Mouse (Mus musculus) CH12.LX (cell line): Measurements from ENCODE around the gene Dnah11. TPM values are rescaled to one million over a fixed set of nuclear protein-coding genes. Genes with fewer than 3 reads are reported as not detected.

Experiments
- DNase-seq: peaks from one replicate; pipeline ENCODE4 v3.0.0-alpha.2; 2013; ENCODE audit errors: extremely low read depth
- H3K27ac ChIP-seq: 2 replicates; pipeline ENCODE4 v1.5.1; 2012; ENCODE audit warnings: low read depth, mild to moderate bottlenecking, control low read depth, moderate library complexity; ENCODE audit not compliant: insufficient read depth
- H3K27me3 ChIP-seq: replicated peaks from 2 replicates; pipeline ENCODE3; 2012; ENCODE audit warnings: inconsistent platforms
- H3K36me3 ChIP-seq, 2 experiments: replicated peaks in 1 of 2; 2 replicates each; pipeline versions ENCODE3 to v1.6.1; 2012; ENCODE audit warnings: inconsistent platforms in 1 of 2, low read length in 1 of 2, mild to moderate bottlenecking in 1 of 2, mixed read lengths in 1 of 2, moderate library complexity in 1 of 2; ENCODE audit not compliant: control insufficient read depth in 1 of 2, insufficient read depth in 1 of 2
- H3K4me1 ChIP-seq, 2 experiments: 2 replicates each; pipeline ENCODE4 v1.6.1; 2012; ENCODE audit warnings: inconsistent platforms in 1 of 2, moderate library complexity in 1 of 2; ENCODE audit not compliant: insufficient read depth in 2 of 2, control insufficient read depth in 1 of 2
- H3K4me2 ChIP-seq: 2 replicates; pipeline ENCODE4 v1.6.1; 2012; ENCODE audit warnings: low read depth, mild to moderate bottlenecking, control low read depth; ENCODE audit not compliant: poor library complexity, insufficient read depth, severe bottlenecking
- H3K4me3 ChIP-seq, 3 experiments: fragments of 150-350 bp in 1 of 3; sonication (generic) in 1 of 3; replicated peaks in 1 of 3; 2 replicates each; pipeline versions ENCODE3 to v1.5.1; 2011 to 2012; ENCODE audit warnings: low read depth in 2 of 3, low read length in 2 of 3, mild to moderate bottlenecking in 2 of 3, moderate library complexity in 2 of 3, control low read depth in 1 of 3, improper control_type of control experiment in 1 of 3, inconsistent platforms in 1 of 3, mixed read lengths in 1 of 3; ENCODE audit not compliant: poor library complexity in 1 of 3
- H3K79me2 ChIP-seq: replicated peaks from 2 replicates; pipeline ENCODE4 v1.6.1; 2012; ENCODE audit warnings: mild to moderate bottlenecking, moderate library complexity; ENCODE audit not compliant: control insufficient read depth, poor library complexity, insufficient read depth, severe bottlenecking; ENCODE audit errors: extremely low read depth
- H3K9ac ChIP-seq: 2 replicates; pipeline ENCODE4 v1.6.1; 2012; ENCODE audit warnings: low read depth, mild to moderate bottlenecking, control low read depth, moderate library complexity; ENCODE audit not compliant: insufficient read depth
- H3K9me3 ChIP-seq: replicated peaks from 2 replicates; pipeline ENCODE3; 2012; ENCODE audit warnings: low read length, inconsistent platforms, mixed read lengths
- BHLHE40 ChIP-seq: IDR thresholded peaks from 2 replicates; pipeline ENCODE4 v1.6.1; 2011; ENCODE audit warnings: mild to moderate bottlenecking, low read depth, low read length, improper control_type of control experiment
- CHD1 ChIP-seq: IDR thresholded peaks from 2 replicates; pipeline ENCODE4 v1.6.1; 2012; ENCODE audit warnings: low read depth, low read length, improper control_type of control experiment, inconsistent platforms
- CHD2 ChIP-seq: IDR thresholded peaks from 2 replicates; pipeline ENCODE4 v1.6.1; 2011; ENCODE audit warnings: low read length, improper control_type of control experiment
- E2F4 ChIP-seq: IDR thresholded peaks from 2 replicates; pipeline ENCODE4 v1.6.1; 2011; ENCODE audit warnings: low read depth, low read length, improper control_type of control experiment; ENCODE audit not compliant: insufficient replicate concordance
- ELF1 ChIP-seq: IDR thresholded peaks from 2 replicates; pipeline ENCODE4 v1.6.1; 2014; ENCODE audit warnings: low read depth, mild to moderate bottlenecking, inconsistent platforms, low read length, improper control_type of control experiment
- ETS1 ChIP-seq: conservative IDR thresholded peaks from 2 replicates; pipeline ENCODE4 v1.6.1; 2012; ENCODE audit warnings: low read depth, mild to moderate bottlenecking, inconsistent platforms, low read length, improper control_type of control experiment, moderate library complexity
- HCFC1 ChIP-seq: IDR thresholded peaks from 2 replicates; pipeline ENCODE4 v1.6.1; 2012; ENCODE audit warnings: low read depth, mild to moderate bottlenecking, inconsistent platforms, low read length, improper control_type of control experiment
- JUN ChIP-seq: IDR thresholded peaks from 2 replicates; pipeline ENCODE4 v1.6.1; 2011; ENCODE audit warnings: low read depth, mild to moderate bottlenecking, low read length, improper control_type of control experiment, moderate library complexity; ENCODE audit not compliant: insufficient read depth
- JUND ChIP-seq: conservative IDR thresholded peaks from 2 replicates; pipeline ENCODE4 v1.6.1; 2011; ENCODE audit warnings: low read depth, low read length, improper control_type of control experiment
- KAT2A ChIP-seq: IDR thresholded peaks from 2 replicates; pipeline ENCODE4 v1.6.1; 2012; ENCODE audit warnings: low read length, improper control_type of control experiment, inconsistent platforms; ENCODE audit not compliant: insufficient replicate concordance
- MAFK ChIP-seq: IDR thresholded peaks from 2 replicates; pipeline ENCODE4 v1.6.1; 2011; ENCODE audit warnings: low read length, improper control_type of control experiment; ENCODE audit not compliant: insufficient replicate concordance
- MAX ChIP-seq: IDR thresholded peaks from 2 replicates; pipeline ENCODE4 v1.6.1; 2011; ENCODE audit warnings: low read length, improper control_type of control experiment
- MXI1 ChIP-seq: IDR thresholded peaks from 2 replicates; pipeline ENCODE4 v1.6.1; 2011; ENCODE audit warnings: mild to moderate bottlenecking, low read depth, low read length, improper control_type of control experiment
- MYC ChIP-seq: IDR thresholded peaks from 2 replicates; pipeline ENCODE4 v1.6.1; 2011; ENCODE audit warnings: low read depth, mild to moderate bottlenecking, improper control_type of control experiment, low read length
- NELFE ChIP-seq: IDR thresholded peaks from 2 replicates; pipeline ENCODE4 v1.6.1; 2011; ENCODE audit warnings: low read depth, low read length, improper control_type of control experiment
- NRF1 ChIP-seq: IDR thresholded peaks from 2 replicates; pipeline ENCODE4 v1.6.1; 2014; ENCODE audit warnings: low read depth, mild to moderate bottlenecking, inconsistent platforms, low read length, improper control_type of control experiment, moderate library complexity
- PAX5 ChIP-seq: IDR thresholded peaks from 2 replicates; pipeline ENCODE4 v1.6.1; 2012; ENCODE audit warnings: low read length, inconsistent platforms, mixed read lengths
- POLR2A ChIP-seq: IDR thresholded peaks from 2 replicates; pipeline ENCODE4 v1.6.1; 2011; ENCODE audit warnings: low read depth, mild to moderate bottlenecking, improper control_type of control experiment, low read length
- POLR2AphosphoS2 ChIP-seq: IDR thresholded peaks from 2 replicates; pipeline ENCODE4 v1.6.1; 2011; ENCODE audit warnings: low read depth, low read length, improper control_type of control experiment
- RAD21 ChIP-seq: IDR thresholded peaks from 2 replicates; pipeline ENCODE4 v1.6.1; 2011; ENCODE audit warnings: low read depth, mild to moderate bottlenecking, low read length, improper control_type of control experiment, moderate library complexity
- RCOR1 ChIP-seq: conservative IDR thresholded peaks from 2 replicates; pipeline ENCODE4 v1.6.1; 2012; ENCODE audit warnings: low read depth, mild to moderate bottlenecking, inconsistent platforms, low read length, improper control_type of control experiment
- SIN3A ChIP-seq: IDR thresholded peaks from 2 replicates; pipeline ENCODE4 v1.6.1; 2012; ENCODE audit warnings: low read length, improper control_type of control experiment, inconsistent platforms
- SMC3 ChIP-seq: IDR thresholded peaks from 2 replicates; pipeline ENCODE4 v1.6.1; 2011; ENCODE audit warnings: low read depth, low read length, improper control_type of control experiment
- TBP ChIP-seq: conservative IDR thresholded peaks from 2 replicates; pipeline ENCODE4 v1.6.1; 2011; ENCODE audit warnings: low read depth, low read length, improper control_type of control experiment
- UBTF ChIP-seq: IDR thresholded peaks from 2 replicates; pipeline ENCODE4 v1.6.1; 2012; ENCODE audit warnings: low read depth, mild to moderate bottlenecking, inconsistent platforms, low read length, improper control_type of control experiment, moderate library complexity
- USF1 ChIP-seq: IDR thresholded peaks from 2 replicates; pipeline ENCODE4 v1.6.1; 2014; ENCODE audit warnings: low read depth, mild to moderate bottlenecking, inconsistent platforms, low read length, improper control_type of control experiment
- ZC3H11A ChIP-seq: IDR thresholded peaks from 2 replicates; pipeline ENCODE4 v1.6.1; 2012; ENCODE audit warnings: low read depth, mild to moderate bottlenecking, inconsistent platforms, low read length, improper control_type of control experiment
- ZKSCAN1 ChIP-seq: IDR thresholded peaks from 2 replicates; pipeline ENCODE4 v1.6.1; 2012; ENCODE audit warnings: low read depth, inconsistent platforms, low read length, improper control_type of control experiment, borderline replicate concordance
- dilution Hi-C: fragments of 300-500 bp; cut with MboI; formaldehyde crosslinking; loops from 2 replicates; pipeline ENCODE4 v1.14.3; 2020; ENCODE audit warnings: low sequenced_read_pairs; ENCODE audit not compliant: extremely low pct_unique_long_range_greater_than_20kb, extremely low pct_ligation_motif_present
- in situ Hi-C: fragments of 300-500 bp; cut with MboI; formaldehyde crosslinking; loops from 3 replicates; pipeline ENCODE4 v1.14.3; 2019; ENCODE audit warnings: low sequenced_read_pairs, low pct_ligation_motif_present, low pct_unique_long_range_greater_than_20kb, mixed read lengths
- polyA plus RNA-seq: library from polyadenylated mRNA; unstranded; fragments of >175 nt; gene quantifications from 2 replicates; pipeline ENCODE4 v1.2.1, GENCODE M21; 2012; ENCODE audit warnings: low read depth; ENCODE audit not compliant: insufficient read length
- total RNA-seq, 2 experiments: library from RNA; depleted of rRNA; stranded (reverse); fragments of 300-350 nt in 1 of 2; fragments of >200 nt in 1 of 2; gene quantifications; 2 replicates each; pipeline ENCODE4 v1.2.3; 2012 to 2014

The Dnah11 gene
- total and polyA plus RNA-seq, 3 experiments = 0.85 to 2.5 (median 1.2) TPM

- TF ChIP-seq BHLHE40 = no peak
- no peak for TF ChIP-seq MXI1
- TF ChIP-seq NRF1 = no peak
- TF ChIP-seq NELFE = no peak
- TF ChIP-seq MAX = no peak
- TF ChIP-seq POLR2AphosphoS2 = no peak
- TF ChIP-seq KAT2A = no peak
- no peak for TF ChIP-seq MAFK
- TF ChIP-seq CHD2 = no peak
- no peak for TF ChIP-seq ETS1
- no peak for TF ChIP-seq PAX5
- TF ChIP-seq TBP = no peak
- TF ChIP-seq JUND = no peak
- no peak for TF ChIP-seq RCOR1
- TF ChIP-seq CHD1 = no peak
- no peak for TF ChIP-seq ZKSCAN1
- no peak for TF ChIP-seq SIN3A
- Histone ChIP-seq H3K27ac (no peak overlapping the region), H3K9ac (no peak overlapping the region), H3K36me3 (no peaks in the 10 kb centered on the region), H3K4me1 (no peaks in the 10 kb centered on the region), H3K27me3 (no peaks in the 10 kb centered on the region), H3K79me2 (no peaks in the 10 kb centered on the region), H3K9me3 (no peaks in the 10 kb centered on the region), H3K4me3 (no peak overlapping the region), H3K4me2 (no peak overlapping the region)
- in situ Hi-C loops = no loop called here
- dilution Hi-C loops = no loop called here
- no peak for DNase-seq
These were observed 269.1 kb downstream of the Dnah11 start for GRCm38 (mm10) chr12:117929768-117930167.

GRCm38 (mm10) chr12:117915826-117916588 lies 282.8 kb downstream of the Dnah11 start:
- Histone ChIP-seq H3K9ac (no peak overlapping the region), H3K9me3 (no peaks in the 10 kb centered on the region), H3K79me2 (no peaks in the 10 kb centered on the region), H3K4me2 (peak overlapping the region; percentile 76), H3K4me3 (no peak overlapping the region), H3K27ac (no peak overlapping the region), H3K36me3 (no peaks in the 10 kb centered on the region), H3K27me3 (no peaks in the 10 kb centered on the region), H3K4me1 (peaks cover 4 to 16% of the 10 kb centered on the region in 2 experiments)
- dilution Hi-C loops = no loop called here
- in situ Hi-C loops = no loop called here
- TF ChIP-seq RAD21 (no peak), POLR2A (no peak), POLR2AphosphoS2 (no peak), PAX5 (no peak), ZC3H11A (no peak), TBP (no peak), SIN3A (no peak), MYC (no peak), MXI1 (no peak), JUND (no peak), HCFC1 (no peak), ELF1 (no peak), JUN (no peak), E2F4 (no peak), NRF1 (no peak), USF1 (no peak), BHLHE40 (no peak), SMC3 (no peak), UBTF (no peak)
- DNase-seq = peak; percentile 34
